Mouse (Mus musculus) hematopoietic stem cell, adult 5-6 weeks (primary cell): ENCODE measurements around the gene Tbx20. TPM values are rescaled to one million over a fixed set of nuclear protein-coding genes. Genes with fewer than 3 reads are reported as not detected.
A peak's percentile ranks its signal among the peaks of the same experiment; 100 is the strongest.

Source experiments
- ATAC-seq, 2 experiments: fragments of 125-278 bp in 1 of 2; replicated peaks in 1 of 2; 2 replicates each; pipeline ENCODE4 v1.8.0; 2016 to 2017; ENCODE audit warnings: inconsistent platforms in 2 of 2, mild to moderate bottlenecking in 2 of 2, moderate number of reproducible peaks in 2 of 2, low read depth in 1 of 2, moderate TSS enrichment in 1 of 2; ENCODE audit not compliant: low FRiP score in 2 of 2, poor library complexity in 2 of 2, severe bottlenecking in 2 of 2, insufficient read depth in 1 of 2, low TSS enrichment in 1 of 2
- total RNA-seq: library from RNA; stranded (forward); fragments of 172-1452, 232-1000 nt; gene quantifications from 2 replicates; pipeline ENCODE4 v1.2.3, GENCODE M21; 2017

Tbx20 gene
- total RNA-seq: not detected in 2 replicates

DNA sequence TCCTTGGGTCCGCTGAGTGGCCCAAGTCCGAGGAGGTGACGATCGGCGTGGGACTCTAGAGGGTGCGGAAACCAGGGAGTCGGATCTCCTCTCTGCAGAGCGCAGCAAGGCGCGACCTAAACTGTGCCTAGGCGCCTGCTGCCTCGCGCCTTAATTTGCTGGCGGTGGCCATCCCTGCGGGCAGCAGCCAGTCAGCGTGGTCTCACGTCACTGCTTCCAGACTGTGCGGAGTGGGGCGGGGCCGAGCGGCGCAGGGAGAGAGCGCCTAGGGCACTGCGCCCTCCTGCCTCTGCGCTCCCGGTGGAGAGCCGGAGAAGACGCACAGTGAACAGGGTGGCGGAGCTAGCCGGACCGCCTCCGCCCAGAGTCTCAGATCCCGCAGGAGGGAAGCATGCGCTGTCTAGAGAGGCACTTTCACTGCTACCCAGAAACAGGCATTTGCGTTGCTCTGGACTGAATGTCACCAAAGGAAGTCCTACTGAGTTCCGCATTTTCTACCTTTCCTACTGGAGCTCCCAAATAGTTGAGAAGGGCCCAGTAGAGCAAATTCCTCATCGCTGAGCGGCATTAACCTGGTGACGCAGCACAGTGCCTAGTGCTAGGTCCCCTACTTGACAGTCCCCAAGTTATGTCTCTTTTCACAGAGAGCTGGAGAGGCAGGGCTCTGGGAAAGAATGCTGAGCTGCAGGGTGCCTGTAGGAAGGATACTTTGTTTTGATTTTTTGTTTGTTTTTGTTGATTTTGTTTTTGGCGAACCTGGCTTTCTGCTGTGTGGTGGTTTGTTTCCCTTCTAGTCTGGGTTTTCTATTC lies at the start of gene Tbx20:
Tbx20 (minus strand) TSS at position 144 of the 810 bp plus-strand sequence.
- peak; percentile 48 to 49 for ATAC-seq

DNA sequence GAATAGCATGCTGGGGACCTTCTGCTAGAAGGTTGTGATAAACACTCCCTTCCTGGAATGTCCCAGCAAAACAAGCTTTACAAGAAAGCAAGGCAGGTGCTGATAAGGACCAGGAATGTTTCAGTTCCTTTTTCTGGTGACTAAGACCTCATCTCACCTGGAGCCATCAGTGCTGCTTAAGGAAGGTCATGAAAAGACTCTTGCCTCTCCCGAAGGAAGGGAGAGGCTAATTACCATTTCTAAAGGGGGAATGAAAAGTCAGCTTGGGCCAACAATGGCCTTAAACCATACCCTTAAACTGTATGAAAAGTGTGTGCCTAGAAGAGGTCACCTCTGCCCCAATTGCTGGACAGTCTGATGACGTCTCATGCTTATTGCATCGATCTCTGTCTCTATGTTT lies 44.4 kb upstream of the Tbx20 start:
- ATAC-seq: no peak

DNA sequence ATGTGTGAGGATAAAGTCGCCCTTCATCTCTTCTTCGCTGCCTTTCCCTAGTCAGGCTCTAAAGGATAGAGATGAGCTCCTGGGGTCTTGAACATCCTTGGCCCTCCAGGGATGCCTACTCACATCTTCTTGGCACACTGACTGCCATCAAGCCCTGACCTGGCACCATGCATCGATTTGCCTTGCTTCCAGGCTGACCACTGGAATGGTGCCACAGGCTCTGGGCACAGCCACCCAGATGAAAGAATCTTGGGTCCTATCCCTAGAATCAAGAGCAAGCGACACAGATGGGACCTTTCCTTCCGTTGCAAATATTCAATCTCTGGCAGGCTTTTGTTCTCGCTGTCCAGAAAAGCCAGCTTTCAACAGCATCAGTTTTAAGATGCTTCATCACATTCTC lies 38.4 kb upstream of the Tbx20 start:
- no peak for ATAC-seq

DNA sequence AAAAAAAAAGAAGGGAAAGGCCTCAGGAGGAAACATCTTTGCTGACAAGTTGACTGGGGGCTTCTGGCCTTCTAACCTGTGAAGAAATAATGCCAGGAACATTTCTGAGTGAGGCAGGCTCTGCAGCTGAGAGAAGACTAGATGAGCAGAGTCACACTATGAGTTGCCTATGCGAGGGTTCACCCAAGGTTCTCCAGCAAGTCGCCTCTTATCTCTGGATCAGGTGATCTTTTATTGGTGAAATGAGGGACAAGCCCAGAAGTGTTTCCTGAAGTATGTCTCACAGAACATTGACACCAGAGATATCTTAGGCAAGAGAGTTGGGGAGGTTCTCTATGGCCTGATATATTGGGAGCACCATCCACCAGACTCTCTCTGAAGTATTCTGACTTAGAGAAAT lies 18.0 kb upstream of the Tbx20 start:
- ATAC-seq: no peak

GRCm38 (mm10) chr9:24789396-24789795 lies 15.3 kb upstream of the Tbx20 start:
- ATAC-seq: no peak

DNA sequence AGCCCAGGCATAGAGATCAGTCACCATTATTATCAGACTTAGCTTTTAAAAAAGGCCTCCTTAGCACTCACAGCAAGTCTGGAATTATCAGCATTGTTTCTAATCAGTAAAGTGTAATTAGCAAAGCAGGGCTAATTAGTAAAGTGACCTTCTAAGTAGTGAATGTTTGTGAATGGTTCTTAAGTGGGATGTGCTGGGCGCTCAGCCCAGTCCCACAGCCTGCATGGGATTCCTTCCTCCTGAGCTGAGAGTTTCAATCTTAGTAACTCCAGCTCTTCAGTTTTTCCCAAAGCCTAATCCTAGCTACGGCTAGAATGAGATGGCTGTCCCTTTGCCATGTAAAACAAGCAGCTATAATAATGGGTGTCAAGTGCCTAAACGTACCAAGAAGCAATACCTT lies 8.2 kb upstream of the Tbx20 start:
- ATAC-seq: no peak

GRCm38 (mm10) chr9:24780929-24781441 lies 6.9 kb upstream of the Tbx20 start:
- ATAC-seq: peak in 1 of 2 experiments; percentile 23; a peak in 2 of 4 replicates

GRCm38 (mm10) chr9:24780391-24780928 lies 6.4 kb upstream of the Tbx20 start:
- no peak for ATAC-seq

- no peak for ATAC-seq
Observed at GRCm38 (mm10) chr9:24779975-24780374, 5.9 kb upstream of the Tbx20 start.

GRCm38 (mm10) chr9:24778571-24778970 lies 4.5 kb upstream of the Tbx20 start:
- no peak for ATAC-seq

DNA sequence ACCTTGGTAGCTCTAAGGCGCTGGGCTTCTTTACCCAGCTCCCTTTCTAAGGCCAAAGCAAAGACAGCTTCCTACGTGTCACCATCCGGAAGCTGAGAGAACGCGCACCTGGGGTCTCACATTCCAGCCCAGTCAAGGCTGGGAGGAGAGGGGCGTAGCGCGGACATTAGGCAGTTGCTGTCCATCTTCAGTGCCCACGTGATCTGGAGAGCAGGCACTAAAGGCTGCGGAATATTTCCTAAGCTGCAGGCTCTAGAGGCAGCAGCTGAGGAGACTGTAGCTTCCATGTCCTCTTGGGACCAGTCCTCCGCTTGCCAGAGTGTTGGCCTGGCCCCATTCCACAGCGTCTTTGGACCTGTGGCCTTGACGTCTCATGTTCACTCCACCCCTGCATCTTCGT lies 3.9 kb upstream of the Tbx20 start:
- no peak for ATAC-seq

DNA sequence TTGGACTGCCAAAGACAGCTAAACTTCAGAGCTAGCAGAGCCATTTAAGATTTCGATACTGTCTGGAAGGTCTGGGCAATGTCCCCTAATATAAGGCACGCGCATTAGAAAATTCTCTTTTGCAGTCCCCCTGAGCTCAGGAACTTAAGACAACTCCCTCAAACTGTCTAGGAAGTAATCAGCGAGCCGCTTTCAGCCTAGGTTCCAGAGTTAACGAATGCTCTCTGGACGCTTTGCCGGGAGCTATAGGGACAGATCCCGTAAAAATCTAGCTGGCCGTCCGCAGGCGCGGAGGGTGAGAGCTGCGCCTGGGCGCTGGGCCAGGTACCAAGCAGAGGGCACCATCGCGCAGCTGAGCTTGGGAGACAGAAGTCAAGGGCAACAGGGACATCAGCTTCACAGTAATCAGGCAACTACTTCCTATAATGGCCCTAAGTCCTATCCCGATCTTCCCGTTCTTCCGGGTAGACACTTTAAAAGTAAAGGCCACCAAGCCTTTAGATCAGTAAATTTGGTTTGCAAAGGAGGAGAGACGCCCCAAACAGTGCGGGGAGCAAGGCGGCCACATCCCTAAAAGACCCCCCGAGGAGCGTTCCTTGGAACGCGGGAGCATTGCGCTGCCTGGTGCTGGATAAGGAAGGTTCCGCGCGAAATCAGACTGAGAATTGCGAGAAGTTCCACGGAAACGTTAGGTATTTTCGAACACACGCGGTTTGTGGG lies 3.2 kb upstream of the Tbx20 start:
- ATAC-seq: no peak

DNA sequence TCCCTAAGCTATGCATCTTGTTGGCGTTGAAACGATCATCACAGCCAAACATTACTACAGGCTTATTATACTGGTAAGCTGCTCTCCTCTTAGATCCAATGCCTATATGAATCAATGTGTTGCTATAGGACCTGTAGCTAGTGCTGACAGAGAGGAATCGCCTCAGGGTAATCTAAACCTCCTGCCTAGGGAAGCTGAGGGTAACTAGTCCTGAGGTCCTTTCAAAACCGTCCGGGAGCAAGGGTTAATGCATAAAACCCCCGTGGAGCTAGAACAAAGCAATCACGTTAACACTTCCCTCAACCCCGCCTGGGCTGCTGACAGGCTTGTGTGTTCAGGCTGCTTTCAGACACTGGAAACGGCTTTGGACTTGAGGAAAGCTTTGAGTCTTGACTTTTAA lies 2.4 kb upstream of the Tbx20 start:
- no peak for ATAC-seq

- ATAC-seq: no peak
Observed at GRCm38 (mm10) chr9:24775567-24775966, 1.5 kb upstream of the Tbx20 start.

- ATAC-seq: no peak
Observed at GRCm38 (mm10) chr9:24775001-24775400, 898 bp upstream of the Tbx20 start.

- ATAC-seq: no peak
Observed at GRCm38 (mm10) chr9:24773669-24774068, 434 bp downstream of the Tbx20 start.

DNA sequence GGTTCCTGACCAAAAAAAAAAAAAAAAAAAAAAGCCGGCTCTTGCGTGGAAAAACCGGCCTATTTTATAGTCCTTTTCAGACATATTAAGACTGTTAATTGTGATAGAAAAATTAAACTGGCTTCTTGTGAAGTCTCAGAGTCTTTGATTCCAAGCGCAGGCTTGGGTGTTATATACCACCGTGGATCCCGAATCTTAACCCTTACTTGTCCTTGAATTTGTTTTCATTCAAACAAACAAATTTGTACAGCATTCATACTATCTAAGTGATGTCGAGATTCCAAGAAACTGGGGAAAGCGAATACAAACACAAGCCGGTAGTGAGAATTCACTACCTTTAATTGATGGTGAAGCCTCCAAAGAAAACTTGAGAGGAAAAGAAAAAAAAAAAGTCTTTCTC lies 932 bp downstream of the Tbx20 start:
- ATAC-seq: no peak

DNA sequence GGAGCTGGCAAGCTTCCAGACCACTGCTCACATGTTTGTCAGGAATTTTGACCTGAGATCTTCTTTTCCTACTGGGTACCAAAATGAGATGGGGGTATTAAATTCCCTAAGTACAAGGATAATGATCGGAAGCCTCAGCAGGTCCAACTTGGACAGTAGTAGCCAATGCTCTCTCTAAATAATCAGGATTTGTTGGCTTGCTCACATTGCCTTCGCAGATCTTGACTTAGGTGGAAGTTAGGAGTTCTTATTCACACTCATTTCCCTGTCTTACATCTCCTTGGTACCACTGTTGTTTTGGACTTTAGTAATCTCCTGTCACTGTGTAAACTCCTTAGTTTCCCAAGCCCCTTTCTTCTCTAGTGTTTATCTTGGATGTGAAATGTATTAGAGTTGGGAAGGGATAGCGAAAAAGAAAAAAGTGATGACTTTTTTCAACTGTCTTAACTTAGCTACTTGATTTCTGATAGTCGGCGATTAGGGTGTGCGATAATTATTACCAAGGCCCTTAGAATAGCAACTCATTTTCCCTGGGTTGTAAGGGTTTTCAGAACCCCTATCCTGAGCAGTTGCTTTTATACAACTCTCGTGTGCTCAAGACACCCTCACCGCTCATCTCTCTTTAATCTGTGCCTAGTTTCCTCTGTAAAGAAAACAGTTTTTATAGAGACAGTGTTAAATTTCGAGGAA lies 1.5 kb downstream of the Tbx20 start:
- no peak for ATAC-seq
